Mouse (Mus musculus) liver, postnatal 0 days (tissue): ENCODE data around the gene Inha.

ENCODE experiments used
- CTCF ChIP-seq: sonication (generic); IDR thresholded peaks from 2 replicates; pipeline ENCODE4 v1.5.1; 2016; ENCODE audit warnings: antibody characterized with exemption, low read depth
- EP300 ChIP-seq: IDR thresholded peaks from 2 replicates; pipeline ENCODE4 v1.6.1; 2016; ENCODE audit warnings: antibody characterized with exemption, low read depth, mild to moderate bottlenecking

DNA sequence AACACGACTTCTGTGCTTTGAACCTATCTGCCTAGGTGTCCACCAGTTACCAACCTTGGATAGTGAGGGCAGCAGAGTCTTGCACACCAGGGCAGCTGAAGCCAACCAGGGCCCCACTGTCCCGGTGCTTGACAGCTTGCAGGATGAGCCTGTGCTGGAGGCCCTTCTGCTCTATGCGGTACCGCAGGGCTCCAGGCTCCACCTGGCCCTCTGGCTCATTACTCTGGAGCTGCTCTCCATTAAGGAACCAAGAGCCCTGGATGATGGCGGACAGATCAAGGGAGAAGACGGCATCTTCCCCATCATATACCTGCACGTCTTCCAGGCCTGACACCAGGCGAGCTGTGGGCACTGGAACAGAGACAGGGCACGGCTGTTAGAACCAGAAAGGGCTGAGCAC, 5.0 kb upstream of the Inha start:
- TF ChIP-seq CTCF (no peak), EP300 (no peak)
